Mouse (Mus musculus): ENCODE results near the gene Meioc.

Gene Meioc

GRCm38 (mm10) chr11:102663416-102663815 lies at the start of gene Meioc:
Gene Meioc, plus strand, starts transcription at chr11:102663716.
- no peak for DNase-seq (ENCODE audit: low read depth)

DNA sequence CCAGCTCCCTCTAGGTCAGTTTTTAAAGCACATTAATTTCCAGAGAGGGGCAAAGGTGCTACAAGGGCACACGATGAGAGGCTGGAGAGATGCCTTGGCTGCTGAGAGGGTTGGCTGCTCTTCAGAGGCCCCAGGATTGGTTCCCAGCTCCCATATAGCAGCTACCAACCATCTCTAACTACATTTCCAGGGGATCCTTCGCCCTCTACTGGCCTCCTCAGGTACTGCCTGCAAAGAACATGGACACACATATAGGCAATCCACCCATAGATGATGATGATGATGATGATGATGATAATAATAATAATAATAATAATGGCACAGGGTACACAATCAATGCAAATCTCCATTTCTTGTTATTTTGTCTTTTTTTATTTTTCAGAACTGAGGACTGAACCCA lies 44.1 kb upstream of the Meioc start:
- no peak for DNase-seq (ENCODE audit: low read depth)

- no peak for DNase-seq (ENCODE audit: low read depth)
Measured at GRCm38 (mm10) chr11:102623876-102624789, 39.4 kb upstream of the Meioc start.

DNA sequence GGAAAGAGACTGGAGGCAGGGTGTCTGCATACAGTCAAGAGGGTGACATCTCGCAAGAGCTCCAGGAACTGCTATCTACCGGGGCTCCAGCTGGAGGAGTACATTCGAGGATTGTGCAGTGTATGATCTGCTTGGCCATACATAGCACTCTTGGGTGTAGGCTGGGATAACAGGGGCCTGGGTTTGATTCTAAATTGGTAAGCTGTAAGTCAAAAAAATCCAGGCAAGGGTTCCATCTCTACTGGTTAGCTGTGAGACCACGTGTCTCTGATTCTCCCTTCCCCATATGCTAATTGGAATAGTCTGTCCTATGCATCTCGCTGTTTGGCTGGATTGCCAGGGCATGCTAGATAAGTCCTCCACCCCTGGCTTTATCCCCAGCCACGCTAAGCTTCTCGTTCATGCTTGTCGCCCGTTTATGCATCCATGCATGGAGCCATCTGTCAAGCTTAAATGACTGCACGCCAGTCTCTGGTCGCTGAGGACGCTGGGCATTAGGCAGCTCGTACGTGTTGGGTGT lies 38.6 kb upstream of the Meioc start:
- DNase-seq (ENCODE audit: low read depth), result no peak

DNA sequence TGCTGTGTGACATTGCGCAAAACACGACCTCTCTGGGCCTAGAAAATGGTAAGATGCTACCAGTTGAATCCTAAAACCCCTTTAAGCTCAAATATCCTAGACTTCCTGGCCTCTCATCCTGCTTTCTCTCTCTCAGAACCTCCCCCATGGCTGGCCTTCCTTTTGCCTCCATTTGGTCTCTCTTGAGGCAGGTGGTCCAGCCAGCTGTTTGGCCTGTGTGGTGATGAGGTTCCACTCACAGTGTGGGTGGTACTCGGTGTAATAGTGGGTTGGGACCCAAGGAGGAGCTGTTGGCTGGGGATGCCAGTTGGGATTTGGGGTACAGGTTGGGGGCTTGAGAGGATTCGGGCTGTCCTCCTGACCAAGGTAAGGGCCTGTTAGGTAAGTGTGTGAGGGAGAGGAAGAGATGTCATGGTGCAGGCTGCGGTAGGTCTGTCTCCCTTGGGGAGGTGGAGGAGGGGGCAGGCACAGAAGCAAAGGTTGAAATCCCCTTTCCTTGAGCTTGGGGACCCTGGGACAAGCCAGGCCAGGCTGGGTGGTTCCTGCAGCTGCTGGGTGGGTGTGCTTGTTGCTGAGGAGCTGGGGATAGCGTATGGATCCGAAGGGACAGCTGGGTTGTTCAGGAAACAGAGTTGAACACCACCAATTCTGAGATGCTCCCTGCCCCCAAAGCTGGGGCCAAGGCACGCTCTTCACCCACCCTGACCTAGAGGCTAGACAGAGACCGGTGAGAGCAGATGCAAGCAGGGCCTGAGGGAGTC lies 36.2 kb upstream of the Meioc start:
- DNase-seq (ENCODE audit: low read depth), result no peak

DNA sequence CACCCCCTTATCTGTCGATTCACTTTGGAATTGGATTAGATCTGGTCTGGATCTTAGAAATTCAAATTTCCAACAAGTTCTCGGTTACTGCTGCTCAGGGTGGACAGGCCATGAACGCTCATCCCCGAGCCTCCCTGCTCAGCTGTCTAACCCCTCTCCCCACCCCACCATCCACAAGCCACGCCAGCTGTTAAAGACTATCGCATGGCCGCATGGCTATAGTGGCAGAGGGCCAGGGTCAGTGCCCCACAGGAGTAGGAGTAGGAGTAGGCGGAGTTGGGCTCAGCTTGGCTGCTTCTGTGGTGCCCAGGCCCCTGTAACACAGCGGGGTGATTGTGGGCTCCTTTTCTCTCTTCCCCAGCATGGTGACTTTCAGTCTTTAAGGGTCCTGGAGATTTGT lies 35.0 kb upstream of the Meioc start:
- DNase-seq (ENCODE audit: low read depth), result no peak

GRCm38 (mm10) chr11:102629375-102629774 lies 34.1 kb upstream of the Meioc start:
- DNase-seq (ENCODE audit: low read depth), result no peak

GRCm38 (mm10) chr11:102630731-102631130 lies 32.8 kb upstream of the Meioc start:
- no peak for DNase-seq (ENCODE audit: low read depth)

DNA sequence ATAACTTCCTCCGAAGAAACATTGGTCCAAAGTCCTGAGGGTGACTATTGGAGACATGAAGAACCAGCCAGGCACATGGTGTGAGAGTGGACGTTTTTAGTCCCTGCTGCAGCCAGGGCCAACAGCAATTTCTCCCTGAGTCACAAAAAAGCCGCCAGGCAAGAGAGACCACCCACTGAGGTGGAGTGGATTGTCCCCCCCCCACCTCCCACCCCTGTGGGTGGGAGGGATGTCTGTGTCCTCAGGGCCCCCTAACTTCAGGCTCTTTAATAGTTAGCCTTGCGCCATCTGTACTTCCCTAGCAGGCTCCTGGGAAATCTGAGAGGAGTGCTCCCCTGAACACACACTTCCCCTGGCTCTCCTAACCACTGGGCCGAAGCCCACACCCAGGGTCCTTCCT lies 32.3 kb upstream of the Meioc start:
- DNase-seq (ENCODE audit: low read depth), result no peak

- DNase-seq (ENCODE audit: low read depth), result no peak
Measured at GRCm38 (mm10) chr11:102632725-102633124, 30.8 kb upstream of the Meioc start.

DNA sequence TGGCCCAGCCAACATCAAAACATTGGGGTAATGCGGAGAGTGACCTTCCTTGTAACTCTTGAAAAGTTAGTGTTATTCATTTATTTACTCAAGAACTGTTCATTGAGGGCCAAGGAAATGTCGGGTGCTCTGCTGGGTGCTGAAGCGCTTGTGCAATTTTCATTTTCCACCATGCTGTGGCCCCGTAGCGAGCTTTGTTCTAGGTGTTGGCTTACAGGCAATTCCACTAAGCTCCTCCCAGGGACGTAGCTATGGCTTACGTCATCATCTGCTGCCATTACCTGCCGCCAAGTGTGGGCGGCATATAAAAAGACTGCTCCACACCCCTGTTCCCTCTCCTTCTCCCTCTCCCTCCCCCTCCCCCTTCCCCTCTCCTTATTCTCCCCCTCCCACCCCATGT lies 30.1 kb upstream of the Meioc start:
- DNase-seq (ENCODE audit: low read depth), result no peak

GRCm38 (mm10) chr11:102636887-102637286 lies 26.6 kb upstream of the Meioc start:
- DNase-seq (ENCODE audit: low read depth), result no peak

DNA sequence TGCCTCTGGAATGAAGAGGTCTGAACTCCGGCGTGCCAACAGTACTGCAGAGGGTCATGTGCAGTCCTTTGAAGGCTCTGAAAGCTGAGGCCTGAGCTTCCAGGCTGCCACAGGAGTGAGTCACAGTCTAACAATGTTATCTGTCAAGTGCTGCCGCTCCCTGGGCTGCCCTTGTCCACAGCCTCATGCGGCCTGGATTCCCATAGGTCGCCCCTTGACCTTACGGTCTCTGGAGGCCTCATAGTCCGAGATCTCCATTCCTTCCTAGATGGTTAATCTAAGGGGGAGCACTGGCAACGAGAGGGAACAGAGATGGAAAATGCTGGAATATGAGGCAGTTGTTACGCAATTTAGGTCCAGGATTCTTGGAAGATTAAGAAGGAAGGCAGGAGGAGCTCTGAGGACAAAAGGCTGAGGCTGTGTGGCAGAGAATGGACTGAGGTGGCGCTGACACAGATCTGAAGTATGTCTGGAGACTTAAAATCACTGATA lies 19.6 kb upstream of the Meioc start:
- no peak for DNase-seq (ENCODE audit: low read depth)

DNA sequence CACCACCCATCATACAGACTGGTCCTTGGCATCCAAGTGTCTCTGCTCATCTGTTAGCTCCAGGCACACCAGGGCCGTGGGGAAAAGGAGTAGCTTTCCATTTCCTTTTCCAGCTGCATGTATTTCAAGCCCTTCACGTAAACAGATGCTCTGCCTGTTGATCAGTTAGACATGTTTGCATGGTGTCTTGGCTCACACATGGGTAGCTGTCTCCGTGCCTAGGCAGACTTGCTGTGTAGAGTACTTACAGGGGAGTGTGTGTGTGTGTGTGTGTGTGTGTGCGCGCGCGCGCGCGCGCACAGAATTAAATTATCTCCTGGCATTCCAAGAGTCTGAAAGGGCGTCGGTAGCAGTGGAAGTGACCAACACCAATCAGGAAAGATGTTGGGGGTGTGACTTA lies 17.3 kb upstream of the Meioc start:
- DNase-seq (ENCODE audit: low read depth), result no peak

DNA sequence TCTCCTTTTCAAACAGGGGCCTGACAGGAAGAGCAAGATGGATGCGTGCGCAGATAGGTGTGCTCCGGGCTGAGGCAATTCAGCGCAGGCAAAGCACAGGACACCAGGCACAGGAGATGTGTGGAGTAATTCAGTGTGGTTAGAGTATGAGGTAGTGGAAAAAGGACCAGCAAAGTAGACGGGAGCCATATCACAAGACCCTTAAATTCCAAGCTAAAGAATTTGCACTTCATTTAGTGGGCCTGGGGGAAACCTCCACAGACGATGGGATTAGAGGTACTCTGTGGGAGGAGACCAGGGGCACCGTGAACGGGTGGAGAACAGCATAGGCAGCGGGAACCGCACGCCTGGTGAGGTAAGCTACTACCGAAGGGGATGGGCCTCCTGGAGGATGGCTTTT lies 15.6 kb upstream of the Meioc start:
- DNase-seq (ENCODE audit: low read depth), result no peak

DNA sequence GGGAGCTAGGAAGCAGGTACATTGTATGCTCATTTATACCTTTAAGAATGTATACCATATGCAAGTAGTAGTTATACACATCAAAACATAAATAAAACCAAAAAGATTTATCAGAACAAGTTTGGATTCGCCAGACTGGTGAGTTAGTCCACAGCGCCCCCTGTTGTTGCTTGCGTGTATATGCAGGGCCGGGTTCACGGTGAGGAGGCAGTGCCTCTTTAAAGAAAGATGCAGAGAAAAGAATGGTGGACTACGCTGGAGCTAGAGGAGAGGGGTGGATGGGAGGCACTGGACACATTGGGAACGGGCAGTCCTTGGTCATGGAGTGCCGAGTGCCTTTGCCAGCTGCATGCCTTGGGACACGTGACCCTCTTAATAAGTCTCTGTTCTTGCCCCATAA lies 12.1 kb upstream of the Meioc start:
- DNase-seq (ENCODE audit: low read depth), result peak; percentile 64

DNA sequence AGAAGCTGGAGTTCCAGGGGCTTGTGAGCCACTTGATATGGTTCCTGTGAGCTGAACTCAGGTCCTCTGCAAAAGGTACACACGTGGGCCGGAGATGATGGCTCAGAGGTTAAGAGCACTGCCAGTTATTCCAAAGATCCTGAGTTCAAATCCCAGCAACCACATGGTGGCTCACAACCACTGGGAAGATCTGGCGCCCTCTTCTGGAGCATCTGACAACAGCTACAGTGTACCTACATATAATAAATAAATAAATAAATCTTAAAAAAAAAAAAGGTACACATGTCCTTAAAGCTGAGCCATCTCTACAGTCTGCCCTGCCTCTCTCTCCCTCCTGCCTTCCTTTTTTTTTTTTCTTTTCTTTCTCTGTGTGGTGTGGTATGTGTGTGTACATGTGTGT lies 10.7 kb upstream of the Meioc start:
- DNase-seq (ENCODE audit: low read depth), result peak; percentile 45

DNA sequence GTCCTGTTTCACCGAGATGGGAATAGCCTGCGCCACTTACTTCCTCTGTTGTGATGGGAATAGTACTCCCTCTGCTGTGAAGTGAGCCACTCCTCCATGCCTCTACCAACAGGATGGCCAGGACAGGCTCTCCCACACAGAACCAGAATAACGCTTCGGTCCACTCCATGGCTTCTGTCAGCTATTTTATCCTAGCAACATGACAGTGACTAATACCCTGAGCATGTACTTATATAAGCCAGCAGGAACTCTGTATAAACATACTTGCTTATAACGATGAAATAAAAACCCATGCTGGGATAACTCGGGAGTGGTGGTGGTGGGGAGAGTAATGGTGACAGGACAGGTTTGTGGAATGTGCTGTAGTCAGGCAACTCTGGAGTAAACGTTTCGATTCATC lies 7.6 kb upstream of the Meioc start:
- no peak for DNase-seq (ENCODE audit: low read depth)

- DNase-seq (ENCODE audit: low read depth), result no peak
Measured at GRCm38 (mm10) chr11:102656326-102656926, 7.1 kb upstream of the Meioc start.

DNA sequence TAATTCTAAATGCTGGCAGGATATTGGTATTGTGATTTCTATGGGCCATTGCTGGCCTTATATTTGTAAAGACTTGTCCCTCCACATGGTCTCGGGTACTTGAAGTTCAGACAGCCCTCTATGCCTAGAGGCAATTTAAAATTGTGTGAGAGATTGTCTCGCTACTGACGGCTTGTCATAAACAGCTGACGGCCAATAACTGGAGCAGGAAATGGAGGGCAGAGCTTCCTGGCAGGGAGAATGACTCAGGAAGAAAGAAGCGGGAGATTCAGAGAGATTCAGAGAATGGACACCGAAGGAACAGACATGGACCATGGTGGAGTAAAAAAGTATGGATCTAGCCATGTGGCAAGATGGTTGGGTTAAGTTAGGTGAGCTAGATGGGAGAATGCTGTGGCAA lies 6.6 kb upstream of the Meioc start:
- DNase-seq (ENCODE audit: low read depth), result no peak

DNA sequence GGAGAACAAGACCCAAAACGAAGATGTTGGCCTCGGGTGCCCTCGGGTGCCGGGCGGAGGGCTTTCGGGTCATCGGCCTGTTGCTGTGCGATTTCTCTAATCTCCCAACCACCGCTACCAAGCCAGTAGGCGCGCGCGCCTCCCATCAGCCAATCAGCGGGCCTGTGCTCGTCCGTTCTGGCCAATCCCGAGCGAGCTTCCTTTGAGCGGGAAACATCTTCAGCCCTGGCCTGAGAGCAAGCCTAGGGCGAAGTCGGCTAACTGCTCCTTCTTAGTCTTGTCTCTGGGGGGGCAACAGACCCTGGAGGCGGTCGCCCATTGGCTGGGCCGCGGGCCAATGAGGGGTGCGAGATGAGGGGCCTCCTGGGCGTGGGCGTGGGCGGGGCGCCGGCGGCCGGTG lies 1.6 kb downstream of the Meioc start:
- DNase-seq (ENCODE audit: low read depth), result no peak

- no peak for DNase-seq (ENCODE audit: low read depth)
Measured at GRCm38 (mm10) chr11:102665637-102666435, 2.3 kb downstream of the Meioc start.

All from induced T-regulatory cell, adult 2 months (primary cell).